Mouse (Mus musculus): ENCODE measurements around the gene Gtf3c1.

DNA sequence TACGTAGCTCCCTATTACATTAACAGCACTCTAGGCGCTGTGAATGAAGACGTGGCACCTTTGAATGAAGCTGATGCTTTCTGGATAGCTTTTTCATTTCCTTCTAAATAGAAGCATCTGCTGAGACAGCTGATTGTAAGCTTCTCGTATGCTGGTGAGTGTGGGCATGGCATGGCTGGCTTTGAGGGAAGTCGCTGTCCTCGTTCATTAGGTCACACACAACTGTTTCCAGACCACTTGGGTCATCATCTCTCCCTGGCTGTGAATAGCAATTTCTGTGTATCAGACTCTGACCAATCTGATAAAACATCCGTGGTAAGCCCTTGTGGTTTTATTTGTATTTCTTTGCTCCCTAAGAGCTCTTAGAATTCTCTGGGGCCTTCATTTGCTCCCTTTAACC is 89.6 kb downstream of the Gtf3c1 start:
- TF ChIP-seq POU5F1 (IDR thresholded peaks at IDR 0.05; ENCODE audit: borderline replicate concordance, low read length) (no peak), CTCF (conservative IDR thresholded peaks at IDR 0.05; ENCODE audit: low read length) (no peak), NANOG (IDR thresholded peaks at IDR 0.05; ENCODE audit: borderline replicate concordance, low read length) (no peak)
